Mouse (Mus musculus) spleen, adult 2 months (tissue): Measurements from ENCODE around the gene Hmgb2. TPM values are rescaled to one million over a fixed set of nuclear protein-coding genes. Genes with fewer than 3 reads are reported as not detected.

ENCODE experiments used
- DNase-seq, 2 experiments: peaks; one replicate each; pipeline versions ENCODE4 v3.0.0 to v3.0.0-alpha.2; 2012 to 2021; ENCODE audit warnings: low spot score in 2 of 2, low read depth in 1 of 2
- H3K27ac ChIP-seq: fragments of 200-500 bp; 2 replicates; pipeline ENCODE4 v1.5.1; 2012; ENCODE audit warnings: low read length, inconsistent platforms; ENCODE audit not compliant: insufficient read depth
- H3K27me3 ChIP-seq: fragments of 200-500 bp; 2 replicates; pipeline ENCODE4 v1.6.1; 2012; ENCODE audit warnings: mild to moderate bottlenecking, moderate library complexity, low read length, inconsistent platforms; ENCODE audit not compliant: control insufficient read depth, insufficient read depth
- H3K36me3 ChIP-seq: fragments of 200-500 bp; 2 replicates; pipeline ENCODE4 v1.6.1; 2012; ENCODE audit warnings: mild to moderate bottlenecking, low read length, inconsistent platforms; ENCODE audit not compliant: control insufficient read depth, insufficient read depth
- H3K4me1 ChIP-seq: fragments of 200-500 bp; 2 replicates; pipeline ENCODE4 v1.6.1; 2011; ENCODE audit warnings: inconsistent platforms; ENCODE audit not compliant: control insufficient read depth, insufficient read depth, insufficient read length
- H3K4me3 ChIP-seq: fragments of 200-500 bp; 2 replicates; pipeline ENCODE4 v1.5.1; 2011; ENCODE audit warnings: mild to moderate bottlenecking, inconsistent platforms; ENCODE audit not compliant: insufficient read depth, insufficient read length; ENCODE audit errors: extremely low read depth
- CTCF ChIP-seq: fragments of 200-500 bp; IDR thresholded peaks from 2 replicates; pipeline ENCODE4 v1.5.1; 2011; ENCODE audit warnings: mild to moderate bottlenecking, inconsistent platforms; ENCODE audit not compliant: insufficient read depth, insufficient read length, insufficient replicate concordance; ENCODE audit errors: extremely low read depth
- POLR2A ChIP-seq: fragments of 200-500 bp; IDR thresholded peaks from 2 replicates; pipeline ENCODE4 v1.6.1; 2011; ENCODE audit warnings: low read depth, low read length, inconsistent platforms
- WGBS: fragments of 180-500 bp; shearing (Covaris S2); methylation state at CpG from one replicate; pipeline ENCODE4 v1.1.7; 2018; 5-methylcytosine and 5-hydroxymethylcytosine counted together
- polyA plus RNA-seq: library from polyadenylated mRNA; depleted of rRNA; stranded (reverse); fragments of >200 nt; gene quantifications from 2 replicates; pipeline ENCODE4 v1.2.3, GENCODE M21; 2012

Gene Hmgb2
- polyA plus RNA-seq, 1 experiment = 14.8 TPM

DNA sequence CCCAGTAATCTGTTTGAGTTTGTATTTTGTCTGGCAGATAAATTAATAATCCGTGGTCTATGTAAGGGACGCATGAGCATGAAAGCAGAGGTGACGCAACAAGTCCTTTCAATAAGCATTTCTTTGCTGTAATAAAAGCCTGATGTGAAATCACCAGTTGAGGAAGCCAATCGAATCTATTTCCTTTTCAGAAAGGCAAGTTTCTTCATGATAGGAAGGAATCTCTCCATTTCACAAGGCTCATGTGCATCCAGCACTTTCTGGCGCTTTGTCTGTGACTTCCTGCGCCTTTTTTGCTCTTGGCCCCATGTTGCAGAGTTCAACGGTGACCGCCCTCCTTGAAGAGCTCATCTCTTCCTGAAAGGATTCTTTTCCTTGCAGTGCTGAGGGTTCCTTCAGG, 32.0 kb upstream of the Hmgb2 start:
- Histone ChIP-seq H3K4me1 (no peaks in the 10 kb centered on the region; the same call in 1 of the 2 replicates), H3K36me3 (0 out of 2 replicates have a peak, but pooled peaks cover 2% of the 10 kb centered on the region), H3K27me3 (no peaks in the 10 kb centered on the region), H3K4me3 (no peak overlapping the region), H3K27ac (no peak overlapping the region)
- TF ChIP-seq POLR2A = no peak
- WGBS = 95% methylated on average over 8 of the region's 8 CpGs
- DNase-seq = no peak

DNA sequence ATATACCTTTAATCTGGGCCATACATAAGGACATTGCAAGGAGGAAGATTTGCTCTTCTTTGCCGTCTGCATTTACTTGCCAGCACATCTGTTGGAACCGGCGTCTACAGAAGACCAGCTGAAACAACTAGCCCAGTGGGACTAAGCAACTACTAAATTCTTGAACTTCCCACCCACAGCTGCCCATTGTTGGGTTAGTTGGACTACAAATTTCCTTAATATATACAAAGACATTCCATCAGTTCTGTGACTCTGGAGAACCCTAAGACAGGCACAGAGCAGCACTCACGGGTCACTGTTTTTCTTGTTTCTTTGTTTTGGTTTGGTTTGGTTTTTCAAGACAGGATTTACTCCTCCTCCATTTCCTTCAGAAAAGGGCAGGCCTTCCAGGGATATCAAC, 31.1 kb upstream of the Hmgb2 start:
- H3K4me1 ChIP-seq = peaks cover under 1% of the 10 kb centered on the region
- no peak for TF ChIP-seq POLR2A
- TF ChIP-seq CTCF = no peak
- H3K27me3 ChIP-seq = no peaks in the 10 kb centered on the region
- H3K27ac ChIP-seq = no peak overlapping the region
- no peak for DNase-seq
- 93% methylated on average over 4 of the region's 4 CpGs for WGBS
- H3K36me3 ChIP-seq = 0 out of 2 replicates have a peak, but pooled peaks cover 2% of the 10 kb centered on the region
- H3K4me3 ChIP-seq = no peak overlapping the region

DNA sequence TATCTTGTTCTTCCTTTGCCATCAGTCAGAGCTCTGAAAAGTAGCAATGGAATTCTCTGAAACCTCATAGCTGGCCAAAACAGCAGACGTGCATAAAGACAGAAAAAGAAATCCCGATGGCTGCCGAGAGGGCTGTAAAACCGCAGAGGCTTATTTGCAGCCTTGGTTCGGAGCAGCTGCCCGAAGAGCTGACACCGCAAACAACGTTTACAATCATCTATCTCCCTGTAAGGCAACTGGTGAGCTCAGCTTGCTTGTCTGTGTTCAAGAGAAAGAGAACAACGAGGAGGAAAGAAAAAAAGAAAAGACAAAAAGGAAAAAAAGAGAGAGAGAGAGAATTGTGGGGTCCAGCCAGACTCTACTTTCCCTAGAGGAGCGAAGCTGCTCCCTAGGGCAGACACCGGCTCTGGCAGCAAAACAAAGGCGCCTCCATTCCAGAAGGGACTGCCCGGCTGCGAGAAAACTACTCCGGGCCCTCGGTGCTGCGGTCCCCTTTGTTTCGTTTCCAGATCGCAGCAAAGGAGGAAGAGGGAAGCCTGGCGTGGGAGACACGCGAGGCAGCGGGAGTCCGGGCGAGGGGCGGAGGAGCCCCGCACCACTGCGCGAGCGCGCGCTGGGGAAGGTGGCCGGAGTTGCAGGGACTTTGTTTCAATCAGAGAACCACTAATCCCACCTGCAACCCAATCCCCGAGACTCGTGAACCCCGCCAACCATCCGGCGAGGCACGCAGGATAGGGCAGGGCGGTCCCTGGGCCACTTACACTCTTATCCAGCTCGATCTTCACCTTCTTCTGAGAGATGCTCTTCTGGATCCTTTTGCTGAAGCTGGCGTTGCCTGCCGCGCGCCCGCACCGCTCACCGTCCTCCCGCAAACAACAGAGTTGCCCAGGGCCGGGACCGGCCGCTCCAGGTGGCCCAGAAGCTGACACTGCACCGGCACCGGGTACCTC, 24.9 kb upstream of the Hmgb2 start:
- under 1% methylated on average over 54 of the region's 54 CpGs for WGBS
- peak in 1 of 2 experiments; percentile 34 for DNase-seq
- TF ChIP-seq POLR2A (no peak), CTCF (no peak)
- H3K27me3 ChIP-seq = no peaks in the 10 kb centered on the region
- 0 out of 2 replicates have a peak, but pooled peaks cover 2% of the 10 kb centered on the region for H3K36me3 ChIP-seq
- H3K27ac ChIP-seq = peak overlapping the region; percentile 89
- H3K4me1 ChIP-seq = peaks cover 3% of the 10 kb centered on the region; the same call in 1 of the 2 replicates
- H3K4me3 ChIP-seq = peak overlapping the region; percentile 97

DNA sequence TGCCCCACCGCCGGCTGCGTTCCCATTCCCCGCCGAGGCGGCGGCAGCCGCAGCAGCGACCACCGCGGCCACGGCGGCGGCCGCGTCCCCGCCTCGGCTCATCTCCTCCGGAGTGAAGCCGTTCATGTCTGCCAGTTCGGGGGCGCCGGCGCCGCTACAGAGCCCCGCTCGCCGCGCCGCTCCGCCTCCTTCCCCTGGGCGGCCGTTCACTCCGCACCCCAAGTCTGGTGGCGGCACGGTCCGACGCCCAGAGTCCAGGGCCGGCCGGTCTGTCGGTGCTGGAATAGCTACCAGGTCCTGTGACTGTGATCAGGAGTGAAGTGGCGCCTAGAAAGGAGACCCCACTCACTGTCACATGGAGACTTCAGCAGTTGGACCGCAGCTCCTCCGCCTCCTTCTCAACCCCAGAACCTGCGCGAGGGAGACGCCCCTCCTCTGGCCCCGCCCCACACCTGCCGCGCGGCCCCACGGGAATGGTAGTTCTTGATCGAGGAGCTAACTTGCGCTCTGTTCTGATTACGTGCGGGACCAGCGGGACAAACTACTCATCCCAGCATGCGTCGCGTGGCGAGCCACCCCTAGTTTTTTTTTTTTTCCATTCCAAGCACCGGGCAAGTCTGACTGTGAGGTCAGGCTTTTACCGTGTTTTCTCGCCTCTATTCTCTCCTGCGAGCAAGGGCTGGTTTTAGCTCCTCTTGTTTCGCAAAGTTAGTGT, 24.1 kb upstream of the Hmgb2 start, which contains the start of gene Sap30:
TSS of gene Sap30 (minus strand) at position 420 of the 715 bp plus-strand sequence.
- Histone ChIP-seq H3K4me3 (peak within 1 kb of the TSS; percentile 97), H3K36me3 (no peaks in the 10 kb centered on the region), H3K4me1 (peaks cover 3% of the 10 kb centered on the region; the same call in 1 of the 2 replicates), H3K27me3 (no peaks in the 10 kb centered on the region), H3K27ac (peak within 1 kb of the TSS; percentile 89)
- no peak; the same call in 1 of the 2 replicates for TF ChIP-seq POLR2A
- TF ChIP-seq CTCF = no peak
- under 1% methylated on average over 65 of the region's 66 CpGs for WGBS
- peak; percentile 96 to 99 for DNase-seq

DNA sequence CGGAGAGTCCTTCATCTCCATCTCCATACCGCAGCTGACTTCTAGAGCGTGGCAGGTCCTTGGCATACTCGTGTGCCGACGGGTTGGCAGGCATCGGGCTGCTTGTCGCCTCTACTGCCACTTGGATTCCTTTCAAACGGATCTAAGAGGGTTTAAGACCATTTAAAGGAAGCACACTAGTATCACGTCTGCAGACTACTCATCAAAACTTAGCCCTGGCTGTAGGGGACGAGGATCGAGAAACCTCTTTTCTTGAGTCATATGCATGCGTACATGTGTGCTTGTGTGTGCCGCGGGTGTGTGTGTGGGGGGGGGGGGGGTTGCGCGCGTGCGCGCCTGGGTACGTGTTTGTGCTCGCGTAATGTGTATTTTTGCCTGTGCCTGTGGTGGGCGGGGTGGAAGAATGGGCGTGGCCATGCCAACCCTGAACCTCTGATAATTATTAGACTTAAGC, 23.4 kb upstream of the Hmgb2 start:
- WGBS = under 1% methylated on average over 25 of the region's 25 CpGs
- peak; percentile 65 to 68 for DNase-seq
- H3K36me3 ChIP-seq = no peaks in the 10 kb centered on the region

DNA sequence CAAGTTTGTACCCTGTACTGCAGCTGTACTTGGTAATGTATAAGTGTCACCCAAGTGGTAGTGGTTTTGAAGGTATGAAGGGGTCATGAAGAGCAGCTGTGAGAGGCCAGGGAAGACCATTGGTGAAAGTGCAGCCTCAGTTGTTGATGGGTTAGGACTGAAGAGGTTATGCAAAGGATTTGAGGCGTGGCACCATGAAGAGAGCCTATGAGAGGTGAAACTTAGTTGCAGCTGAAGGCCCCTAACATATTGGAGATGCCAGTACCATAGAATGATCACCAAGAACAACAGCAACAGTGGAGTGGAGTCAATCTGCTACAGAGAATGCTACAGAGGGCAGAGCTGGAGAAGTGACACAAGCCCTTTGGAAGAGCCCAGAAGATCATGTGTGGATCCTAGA, 22.3 kb upstream of the Hmgb2 start:
- DNase-seq = no peak
- H3K27ac ChIP-seq = no peak overlapping the region
- WGBS = 91% methylated on average over 1 of the region's 1 CpGs
- H3K27me3 ChIP-seq = no peaks in the 10 kb centered on the region
- no peak for TF ChIP-seq CTCF
- no peak for TF ChIP-seq POLR2A
- H3K36me3 ChIP-seq = no peaks in the 10 kb centered on the region
- no peak overlapping the region for H3K4me3 ChIP-seq
- peaks cover 3% of the 10 kb centered on the region; the same call in 1 of the 2 replicates for H3K4me1 ChIP-seq

More for the DNA sequence above, 23.4 kb upstream of the Hmgb2 start:
- H3K27me3 ChIP-seq = no peaks in the 10 kb centered on the region
- peak overlapping the region; percentile 65 for H3K4me3 ChIP-seq
- TF ChIP-seq CTCF = no peak
- no peak for TF ChIP-seq POLR2A
- peaks cover 3% of the 10 kb centered on the region; the same call in 1 of the 2 replicates for H3K4me1 ChIP-seq
- peak overlapping the region; percentile 54 for H3K27ac ChIP-seq
